Mouse (Mus musculus): Measurements from ENCODE around the gene Nubp1. TPM values are rescaled to one million over a fixed set of nuclear protein-coding genes. Genes with fewer than 3 reads are reported as not detected.

The Nubp1 gene
- total RNA-seq, 2 experiments from 2014 or later, result 40.7 to 48.7 TPM

GRCm38 (mm10) chr16:10416866-10417265 is 5.1 kb downstream of the Nubp1 start:
- no peak for ATAC-seq (replicated peaks; ENCODE audit: poor library complexity)

- peak; percentile 77 for ATAC-seq (replicated peaks; ENCODE audit: poor library complexity)
These were observed 6.0 kb downstream of the Nubp1 start for GRCm38 (mm10) chr16:10417723-10418259.

- ATAC-seq (replicated peaks; ENCODE audit: poor library complexity), result no peak
These were observed 8.8 kb downstream of the Nubp1 start for GRCm38 (mm10) chr16:10420447-10421054.

- ATAC-seq (replicated peaks; ENCODE audit: poor library complexity), result no peak
These were observed 20.2 kb downstream of the Nubp1 start for GRCm38 (mm10) chr16:10431911-10432310.

- ATAC-seq (replicated peaks; ENCODE audit: poor library complexity), result no peak
These were observed 20.6 kb downstream of the Nubp1 start for GRCm38 (mm10) chr16:10432387-10432786.

GRCm38 (mm10) chr16:10433344-10433743 is 21.6 kb downstream of the Nubp1 start:
- peak; percentile 43 for ATAC-seq (replicated peaks; ENCODE audit: poor library complexity)

- peak; percentile 61 for ATAC-seq (replicated peaks; ENCODE audit: poor library complexity)
These were observed 24.4 kb downstream of the Nubp1 start for GRCm38 (mm10) chr16:10436166-10436565.

GRCm38 (mm10) chr16:10438055-10438454 is 26.3 kb downstream of the Nubp1 start:
- no peak for ATAC-seq (replicated peaks; ENCODE audit: poor library complexity)

- ATAC-seq (replicated peaks; ENCODE audit: poor library complexity), result peak; percentile 44
These were observed 29.6 kb downstream of the Nubp1 start for GRCm38 (mm10) chr16:10441328-10441727.

- peak; percentile 71 for ATAC-seq (replicated peaks; ENCODE audit: poor library complexity)
These were observed 30.0 kb downstream of the Nubp1 start for GRCm38 (mm10) chr16:10441761-10442160.

- ATAC-seq (replicated peaks; ENCODE audit: poor library complexity), result no peak
These were observed 32.0 kb downstream of the Nubp1 start for GRCm38 (mm10) chr16:10443723-10444122.

- no peak for ATAC-seq (replicated peaks; ENCODE audit: poor library complexity)
These were observed 35.0 kb downstream of the Nubp1 start for GRCm38 (mm10) chr16:10446573-10447263.

GRCm38 (mm10) chr16:10447264-10447594 is 35.5 kb downstream of the Nubp1 start, which contains the start of gene Tvp23a:
Tvp23a (minus strand) TSS chr16:10447362.
- no peak for ATAC-seq (replicated peaks; ENCODE audit: poor library complexity)

- peak; percentile 47 for ATAC-seq (replicated peaks; ENCODE audit: poor library complexity)
These were observed 36.0 kb downstream of the Nubp1 start for GRCm38 (mm10) chr16:10447781-10448180.

- ATAC-seq (replicated peaks; ENCODE audit: poor library complexity), result no peak
These were observed 37.2 kb downstream of the Nubp1 start for GRCm38 (mm10) chr16:10448931-10449330.

GRCm38 (mm10) chr16:10451906-10452305 is 40.2 kb downstream of the Nubp1 start:
- ATAC-seq (replicated peaks; ENCODE audit: poor library complexity), result no peak

- ATAC-seq (replicated peaks; ENCODE audit: poor library complexity), result peak; percentile 80
These were observed 40.7 kb downstream of the Nubp1 start for GRCm38 (mm10) chr16:10452445-10452896.

GRCm38 (mm10) chr16:10453872-10454582 is 42.3 kb downstream of the Nubp1 start:
- ATAC-seq (replicated peaks; ENCODE audit: poor library complexity), result no peak

GRCm38 (mm10) chr16:10454583-10454974 is 42.8 kb downstream of the Nubp1 start:
- no peak for ATAC-seq (replicated peaks; ENCODE audit: poor library complexity)

GRCm38 (mm10) chr16:10460188-10460587 is 48.4 kb downstream of the Nubp1 start:
- ATAC-seq (replicated peaks; ENCODE audit: poor library complexity), result no peak

GRCm38 (mm10) chr16:10461178-10461577 is 49.4 kb downstream of the Nubp1 start:
- peak; percentile 84 for ATAC-seq (replicated peaks; ENCODE audit: poor library complexity)

Data from megakaryocyte progenitor cell, adult 5-6 weeks (primary cell).